Mouse (Mus musculus) lung, postnatal 25 days (tissue): ENCODE results near the gene Ranbp17.
"Not testable (repeated sequence)": the region's sequence is repeated elsewhere in the genome, so short reads cannot be mapped to it uniquely, and the experiment has no call there.

Experiments used
- DNase-seq: peaks from one replicate; pipeline ENCODE4 v3.0.0; 2022; ENCODE audit warnings: low spot score

The Ranbp17 gene

DNA sequence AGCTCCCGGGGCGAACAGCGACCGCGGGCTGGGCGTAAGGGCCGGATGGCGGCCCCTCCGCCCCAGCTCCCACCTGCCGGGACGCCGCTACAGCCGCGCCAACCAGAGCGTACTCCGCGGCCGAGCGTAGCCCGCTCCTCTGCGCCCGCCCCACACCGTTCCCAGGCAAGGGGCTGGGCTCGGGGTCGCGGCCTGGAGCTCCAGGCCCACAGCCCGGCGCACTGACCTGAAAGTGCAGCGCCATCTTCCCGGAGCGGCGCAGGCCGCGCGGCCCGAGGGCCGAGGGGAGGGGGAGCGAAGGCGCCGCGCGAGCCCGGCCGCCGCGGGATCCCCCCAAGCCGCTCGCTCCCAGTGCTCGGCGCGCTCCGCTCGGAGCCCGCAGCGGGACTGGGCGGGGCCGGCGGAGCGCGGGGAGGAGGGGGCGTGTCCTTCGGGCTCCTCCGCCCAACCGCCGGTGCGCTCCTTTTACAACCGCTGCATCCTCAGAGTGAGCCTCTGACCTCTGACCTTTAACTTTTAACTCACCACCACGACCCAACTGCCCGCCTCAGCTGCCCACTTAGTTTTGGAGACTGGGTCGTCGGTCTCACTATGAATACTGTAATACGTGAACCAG, at the start of gene Ranbp17:
Gene Ranbp17 (minus strand): TSS at position 371 of the 616 bp plus-strand sequence.
- DNase-seq: peak; percentile 16

DNA sequence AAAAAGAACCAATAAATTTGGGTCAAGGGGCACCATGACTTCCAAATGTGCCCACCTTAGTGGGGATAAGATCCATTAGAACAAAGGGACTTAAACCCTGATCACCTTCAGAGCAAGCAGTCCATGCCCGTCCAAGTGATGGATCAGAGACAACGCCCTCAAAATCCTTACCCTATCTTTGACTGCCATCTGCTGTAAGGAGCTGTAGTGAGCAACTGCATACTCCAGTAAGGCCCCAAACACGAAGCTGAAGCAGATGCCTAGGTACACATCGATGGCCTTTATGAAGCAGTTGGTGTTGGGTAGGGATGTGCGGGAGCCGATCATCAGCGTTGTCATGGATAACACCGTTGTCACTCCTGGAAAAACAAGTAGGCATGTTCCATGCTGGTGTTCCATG, 40.6 kb upstream of the Ranbp17 start:
- DNase-seq: no peak

DNA sequence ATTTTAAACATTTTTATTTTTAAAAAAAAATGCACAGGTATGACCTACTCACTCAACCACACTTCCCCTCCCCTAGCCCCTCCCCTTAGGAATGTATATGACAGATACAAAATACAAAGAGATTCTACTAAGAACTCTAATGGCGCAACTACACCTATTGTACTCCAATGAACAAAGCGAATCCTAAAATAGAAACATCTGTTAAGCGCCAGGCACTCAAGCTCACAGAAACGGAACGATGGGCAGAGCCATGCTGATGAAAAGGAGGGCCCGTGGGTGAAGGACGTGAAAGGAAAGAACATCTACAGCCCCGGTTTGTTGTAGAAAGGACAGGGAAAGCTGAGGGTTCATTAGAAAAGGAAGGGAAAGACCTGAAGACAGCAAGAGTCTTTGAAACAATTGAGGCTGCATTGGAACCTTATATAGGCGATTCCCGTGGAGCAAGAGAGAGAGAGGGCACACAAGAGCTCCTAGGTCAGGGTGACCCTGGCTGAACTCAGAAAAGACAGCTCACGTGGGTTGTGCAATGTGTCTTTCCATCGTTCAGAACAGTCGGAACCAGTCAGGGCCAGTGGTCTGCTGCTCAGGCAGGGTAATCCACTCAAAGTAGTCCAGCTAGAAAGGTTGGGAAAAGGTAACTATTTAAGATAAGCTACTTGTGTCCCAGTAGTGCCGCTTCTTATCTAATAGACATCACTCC, 37.5 kb upstream of the Ranbp17 start:
- no peak for DNase-seq

DNA sequence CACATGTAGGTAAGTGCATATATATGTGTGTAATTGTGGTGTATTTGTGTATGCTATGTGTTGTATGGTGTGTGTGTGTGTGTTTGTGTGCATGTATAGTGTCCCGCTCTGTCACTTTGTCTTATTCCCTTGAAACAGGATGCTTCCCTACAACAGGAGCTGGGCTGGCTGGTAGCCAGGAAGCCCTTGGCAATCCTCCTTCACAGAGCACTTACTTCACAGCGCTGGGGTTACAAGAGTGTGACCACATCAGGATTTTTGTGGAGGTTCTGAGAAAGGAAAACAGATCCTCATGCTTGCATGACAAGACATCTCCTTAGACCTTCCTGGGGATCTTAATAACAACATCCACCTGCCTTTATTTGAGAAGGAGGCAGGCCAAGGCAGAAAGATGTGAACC, 33.8 kb upstream of the Ranbp17 start:
- DNase-seq: no peak

DNA sequence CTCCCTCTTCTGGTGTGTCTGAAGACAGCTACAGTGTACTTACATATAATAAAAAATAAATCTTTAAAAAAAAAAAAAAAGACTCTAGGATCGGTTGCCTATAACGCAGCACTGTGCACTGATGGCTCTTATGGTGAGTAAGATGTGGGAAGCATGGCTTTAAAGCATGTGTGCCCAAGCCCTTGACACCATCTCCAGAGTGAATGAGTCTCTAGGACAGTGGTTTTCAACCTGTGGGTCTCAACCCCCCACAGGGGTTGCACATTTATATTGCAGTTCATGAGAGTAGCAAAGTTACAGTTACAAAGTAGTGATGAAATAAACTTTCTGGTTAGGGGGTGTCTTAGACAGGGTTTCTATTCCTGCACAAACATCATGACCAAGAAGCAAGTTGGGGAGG, 31.4 kb upstream of the Ranbp17 start:
- no peak for DNase-seq

DNA sequence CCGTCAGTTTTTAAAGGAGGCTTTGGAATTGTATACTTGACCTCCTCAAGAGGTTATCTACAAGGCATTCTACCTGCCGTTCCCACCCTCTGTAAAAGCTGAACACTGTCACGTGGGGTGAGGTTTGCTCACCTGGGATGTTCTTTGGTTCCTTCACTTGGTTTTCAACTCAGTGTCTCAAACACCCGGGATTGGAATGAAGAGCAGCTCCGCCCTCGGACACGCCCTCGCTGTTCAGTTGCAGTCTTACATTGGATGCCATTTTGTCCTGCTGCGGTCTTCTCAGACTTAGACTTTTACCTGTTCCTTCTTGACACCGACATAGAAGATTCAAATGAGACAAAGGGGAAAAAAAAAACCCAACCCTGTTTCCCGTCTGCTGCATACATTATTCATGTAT, 30.6 kb upstream of the Ranbp17 start:
- DNase-seq: no peak

DNA sequence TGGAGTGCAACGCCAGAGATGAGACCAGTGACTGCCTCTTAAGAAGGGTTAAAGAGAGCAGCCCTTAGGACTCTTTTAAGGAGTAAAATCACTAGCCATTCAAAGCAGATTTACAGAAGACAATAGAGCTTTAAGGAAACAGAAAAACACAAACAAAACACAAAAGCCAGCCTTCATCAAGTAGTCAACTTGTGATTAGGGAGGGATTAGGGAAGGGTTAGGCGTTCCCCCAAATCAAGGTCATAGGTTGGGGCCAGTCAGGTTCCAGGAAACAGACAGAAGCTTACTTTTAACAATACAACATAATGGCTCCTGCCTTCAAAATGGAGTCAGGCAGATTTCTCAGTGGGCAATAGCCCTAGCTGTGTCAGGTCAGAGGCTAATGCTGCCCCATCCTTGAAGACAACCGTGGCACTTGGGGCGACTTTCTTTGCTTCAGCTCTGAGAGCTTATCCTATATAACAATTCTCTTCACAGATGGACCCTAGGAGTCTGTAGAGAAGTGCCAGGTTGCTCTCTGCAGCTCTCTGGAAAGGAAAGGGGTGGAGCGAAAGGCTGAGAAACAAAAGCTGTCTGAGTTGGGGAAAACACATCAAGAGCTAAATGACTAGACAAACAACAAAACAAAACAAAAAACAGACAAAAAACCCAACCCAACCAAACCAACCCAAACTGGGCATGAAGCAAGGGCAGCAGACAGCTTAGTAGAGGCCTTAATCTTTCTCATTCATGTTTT, 24.0 kb upstream of the Ranbp17 start:
- DNase-seq: no peak

DNA sequence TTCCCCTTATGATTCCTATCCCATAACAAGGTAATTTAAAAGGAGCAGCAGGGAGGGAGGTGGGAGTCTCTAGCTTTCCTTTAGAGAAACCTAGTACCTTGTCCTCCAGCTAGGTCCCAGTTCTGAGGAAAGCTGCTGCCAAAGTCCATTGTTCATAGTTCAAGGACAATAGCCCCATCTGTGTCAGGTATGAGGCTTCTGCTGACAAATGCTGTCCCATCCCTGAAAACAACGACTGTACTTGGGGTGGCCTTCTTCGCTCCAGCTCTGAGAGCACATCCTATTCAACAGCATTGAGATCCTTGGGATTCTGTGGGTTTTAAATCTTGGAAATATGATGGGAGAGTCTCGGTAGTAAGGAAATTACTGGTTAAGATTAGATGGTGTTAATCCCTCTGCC, 23.1 kb upstream of the Ranbp17 start:
- no peak for DNase-seq

DNA sequence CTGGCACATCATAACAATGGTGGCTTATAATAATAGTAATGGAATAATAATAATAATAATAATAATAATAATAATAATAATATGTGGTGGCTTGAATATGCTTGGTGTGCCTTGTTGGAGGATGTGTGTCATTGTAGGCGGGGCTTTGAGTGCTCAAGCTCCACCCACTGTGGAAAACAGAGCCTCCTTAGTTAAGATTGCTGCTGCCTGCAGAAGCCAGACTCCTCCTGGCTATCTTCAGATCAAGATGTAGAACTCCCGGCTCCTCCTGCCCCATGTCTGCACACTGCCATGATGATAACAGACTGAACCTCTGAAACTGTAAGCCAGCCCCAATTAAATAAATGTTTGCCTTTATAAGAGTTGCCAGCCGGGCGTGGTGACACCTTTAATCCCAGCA, 21.0 kb upstream of the Ranbp17 start:
- DNase-seq: no peak

DNA sequence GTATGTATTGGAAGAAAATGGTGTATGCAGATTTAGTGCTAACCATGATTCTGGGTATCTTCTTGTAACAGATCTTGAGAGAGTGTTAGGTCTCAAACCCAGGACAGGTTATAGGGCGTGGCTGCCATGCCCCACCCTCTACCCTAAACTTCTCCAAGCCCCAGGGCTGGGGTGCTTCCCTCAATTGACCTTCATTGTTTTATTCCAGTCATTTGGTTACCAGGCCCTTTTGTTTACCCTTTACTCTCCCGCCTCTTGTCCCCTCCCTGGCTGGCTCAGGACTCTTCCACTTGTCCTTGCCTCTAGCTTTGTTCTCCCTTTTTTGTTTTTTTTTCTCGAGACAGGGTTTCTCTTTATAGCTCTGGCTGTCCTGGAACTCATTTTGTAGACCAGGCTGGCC, 20.0 kb upstream of the Ranbp17 start:
- DNase-seq: no peak

DNA sequence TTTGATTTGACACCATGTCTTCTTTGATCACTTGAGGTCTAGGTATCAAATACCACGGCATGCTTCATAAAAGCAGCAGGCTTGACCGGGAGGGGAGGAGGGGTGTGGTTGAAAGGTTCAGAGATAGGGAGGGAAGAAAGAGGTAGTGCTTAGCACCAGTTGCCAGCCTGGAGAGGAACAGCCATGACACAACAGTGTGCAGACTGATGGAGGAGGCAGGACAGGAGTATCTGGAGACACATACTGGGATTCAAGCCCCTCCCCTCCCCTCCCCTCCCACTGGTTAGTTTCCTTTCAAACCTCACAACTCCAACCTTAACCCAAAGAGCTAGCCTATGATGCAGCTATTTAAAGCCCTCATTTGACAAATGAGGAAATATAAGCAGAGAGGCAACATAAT, 16.0 kb upstream of the Ranbp17 start:
- DNase-seq: no peak

DNA sequence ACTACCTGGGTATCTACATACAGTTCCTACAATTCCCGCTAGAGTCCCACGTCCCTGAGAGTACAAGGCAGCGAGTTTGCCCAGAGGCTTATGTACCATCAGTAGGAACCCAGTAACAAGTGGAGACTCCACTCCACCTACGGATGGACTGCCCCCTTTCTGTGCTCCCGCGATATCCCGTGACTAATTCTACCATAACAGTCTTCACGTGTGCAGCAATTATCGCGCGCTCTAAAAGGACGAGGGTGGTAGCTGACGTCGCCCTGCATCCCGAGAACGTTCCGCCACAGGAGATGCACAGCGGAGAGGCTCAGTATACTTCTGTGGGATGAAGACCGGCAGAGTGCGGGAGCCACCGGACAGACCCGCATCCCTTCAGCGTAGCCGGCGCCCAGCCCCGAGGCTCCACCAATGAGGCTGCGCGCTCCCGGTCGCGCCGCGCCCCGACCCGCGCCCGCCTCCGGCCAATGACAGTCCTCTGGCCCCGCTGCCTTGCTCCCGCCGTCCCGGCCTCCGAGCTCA, 631 bp downstream of the Ranbp17 start:
- peak; percentile 22 for DNase-seq

DNA sequence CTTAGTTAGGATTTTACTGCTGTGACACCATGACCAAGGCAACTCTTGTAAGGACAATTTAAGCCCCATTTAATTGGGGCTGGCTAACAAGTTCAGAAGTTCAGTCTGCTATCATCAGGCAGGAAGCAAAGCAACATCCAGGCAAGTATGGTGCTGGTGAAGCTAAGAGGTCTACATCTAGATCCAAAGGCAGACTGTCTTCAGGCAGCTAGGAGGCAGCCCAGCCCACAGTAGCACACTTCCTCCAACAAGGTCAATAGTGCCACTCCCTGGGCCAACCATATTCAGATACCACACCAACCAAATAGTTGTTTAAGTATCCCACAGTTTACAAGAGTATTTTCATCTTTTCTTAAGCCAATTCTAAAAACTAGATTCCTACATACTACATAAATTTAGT, 4.1 kb downstream of the Ranbp17 start:
- no peak for DNase-seq

DNA sequence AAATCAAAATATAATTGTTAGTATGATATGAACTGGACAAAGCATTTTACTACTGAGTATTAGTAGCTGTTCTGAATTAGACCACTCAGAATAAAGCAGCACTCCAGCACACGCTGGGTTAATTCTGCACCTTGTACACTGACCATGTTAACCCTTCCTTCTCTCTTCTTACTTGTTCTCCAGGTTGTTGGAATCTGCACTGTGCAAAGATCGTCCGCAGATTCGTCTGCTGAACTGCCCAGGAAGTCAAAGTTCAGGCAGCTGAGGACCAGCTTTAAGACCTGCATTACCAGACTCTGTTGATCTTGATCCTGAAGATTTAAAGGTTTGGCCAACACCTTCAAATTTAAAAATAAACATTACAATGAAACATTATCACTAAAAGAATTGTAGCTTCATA, 27.8 kb downstream of the Ranbp17 start:
- DNase-seq: no peak

DNA sequence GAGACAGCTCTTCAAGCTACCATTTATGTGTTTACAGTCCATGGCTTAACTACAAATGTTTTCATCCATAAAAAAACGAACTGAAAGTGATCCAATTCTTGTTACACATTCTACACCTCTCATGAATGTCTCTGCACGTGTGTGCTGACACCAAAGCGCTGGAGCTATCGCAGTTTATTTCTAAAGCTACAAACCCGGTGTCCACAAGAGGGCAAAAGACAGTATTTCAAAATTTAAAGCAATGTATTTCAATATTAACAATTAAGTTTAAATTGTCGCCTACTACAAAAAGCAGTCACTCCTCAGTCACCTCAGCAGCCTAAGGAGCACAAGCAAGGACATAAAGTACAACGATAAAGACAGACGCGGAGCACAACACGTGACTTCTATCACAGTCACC, 33.1 kb downstream of the Ranbp17 start:
- DNase-seq: no peak

DNA sequence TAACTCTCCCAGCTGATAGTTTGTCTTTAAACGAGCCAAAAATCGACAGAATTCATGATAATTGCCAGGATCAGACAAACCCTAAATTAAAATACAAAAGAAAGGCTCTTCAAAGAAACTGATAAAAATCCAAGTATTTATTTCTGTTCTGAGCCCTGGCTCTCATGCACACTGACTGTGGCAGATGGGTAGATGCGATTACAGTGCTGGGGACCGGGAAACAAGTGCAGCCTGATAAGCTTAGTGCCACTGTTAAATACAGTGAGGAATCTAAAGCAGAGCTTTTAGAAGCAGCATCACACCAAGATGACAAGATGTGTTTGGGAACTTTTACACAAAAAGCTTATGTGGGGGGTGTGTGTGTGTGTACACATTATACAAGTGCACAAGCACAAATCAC, 34.3 kb downstream of the Ranbp17 start:
- no peak for DNase-seq

DNA sequence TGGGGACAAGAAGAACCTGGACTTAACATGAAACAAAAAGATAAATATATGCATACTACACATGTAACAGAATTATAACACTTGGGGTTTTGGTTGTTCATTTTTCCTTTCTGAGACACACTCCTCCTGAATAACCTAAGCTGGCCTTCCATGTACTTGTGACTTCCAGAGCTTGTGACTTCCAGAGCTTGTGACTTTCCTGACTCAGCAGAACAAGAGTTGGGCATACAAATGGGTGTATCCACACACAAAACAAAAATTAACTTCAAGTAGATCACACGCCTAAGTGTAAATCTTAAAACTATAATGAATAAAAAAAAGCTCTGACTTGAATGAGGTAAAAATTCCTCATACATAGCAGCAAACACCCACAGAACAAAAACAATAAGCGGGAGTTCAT, 36.9 kb downstream of the Ranbp17 start:
- DNase-seq: no peak

DNA sequence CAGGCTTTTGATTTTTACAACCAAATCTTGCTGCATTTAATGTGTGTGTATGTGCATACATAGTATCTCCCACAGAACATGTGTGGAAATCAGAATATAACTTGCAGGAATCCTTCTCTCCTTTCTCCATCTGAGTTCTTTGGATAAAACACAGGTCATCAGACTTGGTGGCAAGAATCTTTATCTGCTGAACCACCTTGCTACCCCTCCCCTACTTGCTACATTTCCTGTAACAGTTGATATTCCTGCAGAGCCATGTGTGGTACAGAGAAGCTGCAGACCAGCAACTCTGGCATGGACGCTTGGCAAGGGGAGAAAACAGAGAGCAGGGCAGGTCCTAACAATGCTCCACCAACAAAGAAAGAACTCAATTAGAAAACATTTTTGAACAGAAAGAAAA, 52.4 kb downstream of the Ranbp17 start:
- DNase-seq: no peak

DNA sequence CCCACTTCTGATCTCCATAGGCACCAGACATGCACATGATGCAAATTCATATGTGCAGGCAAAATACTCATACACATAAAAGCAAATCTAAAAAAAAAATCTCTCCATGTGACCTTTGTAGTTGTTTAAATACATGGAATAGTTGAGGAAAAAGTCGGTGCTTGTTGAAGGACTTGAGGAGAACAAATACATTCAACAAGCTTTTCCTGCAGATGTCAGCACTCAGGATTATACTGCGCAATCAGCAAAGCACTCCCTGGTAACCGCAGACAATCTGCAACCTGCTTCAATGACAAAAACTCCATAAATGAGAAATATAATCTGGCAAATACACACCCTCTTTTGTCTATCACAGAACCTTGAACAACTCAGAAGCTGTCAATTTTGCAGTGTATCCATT, 59.5 kb downstream of the Ranbp17 start:
- no peak for DNase-seq

DNA sequence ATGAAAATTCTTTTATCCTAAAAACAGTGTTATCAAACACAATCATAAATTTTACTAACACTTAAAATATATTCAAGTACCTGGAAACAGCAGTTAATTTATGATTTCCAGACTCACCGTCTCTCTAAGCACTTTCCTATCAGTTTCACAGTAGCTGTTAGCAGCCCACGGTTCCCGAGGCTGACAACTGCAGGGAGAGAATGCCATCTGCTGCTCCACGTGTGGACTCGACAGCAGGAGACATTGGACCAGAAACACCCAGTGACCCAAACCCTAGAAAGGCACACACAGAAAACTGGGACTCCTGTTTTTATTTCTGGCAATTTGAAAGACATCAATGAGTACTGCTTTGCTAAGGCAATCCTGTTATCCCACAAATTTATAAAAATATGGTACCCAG, 79.7 kb downstream of the Ranbp17 start:
- no peak for DNase-seq

DNA sequence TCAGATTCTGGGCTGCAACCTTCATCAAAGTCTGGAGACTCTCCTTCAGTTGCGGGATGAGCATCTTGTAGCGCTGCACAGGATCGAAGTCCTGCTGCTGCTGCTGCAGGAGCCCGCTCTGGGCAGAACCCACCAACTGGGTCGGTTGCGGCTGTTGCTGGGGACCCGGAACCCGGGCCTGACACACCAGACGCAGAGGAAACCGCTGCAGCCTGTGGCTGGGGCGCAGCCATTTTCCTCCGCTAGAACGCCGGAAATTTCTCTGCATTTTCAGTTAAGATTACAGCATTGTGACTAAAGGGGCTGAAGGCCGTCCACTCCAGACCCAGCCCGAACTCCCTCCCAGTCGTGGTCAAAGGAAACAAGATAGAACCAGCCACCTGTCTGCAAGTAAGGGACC, 85.3 kb downstream of the Ranbp17 start:
- DNase-seq: not testable (repeated sequence)

DNA sequence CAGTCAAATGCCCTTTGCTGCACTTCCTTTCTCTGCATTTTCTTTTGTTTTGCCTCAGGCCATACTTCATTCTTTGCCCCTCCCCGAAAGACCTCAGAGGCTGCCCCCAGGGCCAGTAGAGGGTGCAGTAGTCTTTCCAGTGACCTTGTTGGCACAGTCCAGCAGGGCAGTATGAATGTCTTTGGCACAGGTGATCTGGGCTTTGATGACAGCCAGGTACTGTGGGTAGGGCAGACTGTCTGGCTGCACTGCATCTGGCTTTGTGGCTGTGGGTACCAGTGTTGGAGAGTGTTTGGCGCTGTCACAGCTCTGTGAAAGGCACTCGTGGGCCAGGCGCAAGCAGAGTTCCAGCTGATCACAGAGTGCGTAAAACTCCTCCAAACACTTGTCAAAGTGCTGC, 85.8 kb downstream of the Ranbp17 start:
- DNase-seq: not testable (repeated sequence)

DNA sequence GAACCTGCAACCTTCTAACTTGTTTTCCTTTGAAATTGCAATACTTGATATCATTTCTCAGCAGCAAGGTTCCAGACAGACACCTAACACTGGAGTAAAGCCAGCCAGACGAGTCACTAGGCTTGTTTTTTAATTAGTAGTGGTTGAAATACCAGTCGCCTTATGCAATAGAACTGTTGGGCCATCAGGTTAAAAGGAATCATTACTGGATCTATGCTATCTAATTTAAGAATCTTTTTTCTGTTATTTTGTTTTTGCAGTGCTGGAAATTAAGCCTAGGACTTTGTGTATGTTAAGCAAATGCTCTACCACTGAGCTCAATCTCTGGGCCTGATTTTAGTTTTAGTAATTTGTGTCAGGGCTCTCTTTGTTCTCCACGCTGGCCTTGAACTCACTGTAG, 91.3 kb downstream of the Ranbp17 start:
- no peak for DNase-seq
